Mouse (Mus musculus) erythroblast, embryonic 14.5 days (primary cell): ENCODE results near the gene Syne1.

ENCODE experiments used
- GATA1 ChIP-seq: IDR thresholded peaks from 2 replicates; pipeline ENCODE4 v1.6.1; 2012; ENCODE audit warnings: low read length, inconsistent platforms, mixed read lengths
- TAL1 ChIP-seq: IDR thresholded peaks from 3 replicates; pipeline ENCODE4 v1.6.1; 2012; ENCODE audit warnings: low read length, inconsistent platforms, mixed read lengths

- TF ChIP-seq TAL1 = no peak
- no peak for TF ChIP-seq GATA1
Measured at GRCm38 (mm10) chr10:5203837-5204236, 347.4 kb downstream of the Syne1 start.
